Mouse (Mus musculus): ENCODE data around the gene Zfp986. TPM values are rescaled to one million over a fixed set of nuclear protein-coding genes. Genes with fewer than 3 reads are reported as not detected.
"Not testable (repeated sequence)": the region's sequence is repeated elsewhere in the genome, so short reads cannot be mapped to it uniquely, and the experiment has no call there.

Gene Zfp986
- not detected in 2 replicates for polyA plus RNA-seq (2015; fragmentation: Nextera tagmentation; extraction: Ambion mirVana)

DNA sequence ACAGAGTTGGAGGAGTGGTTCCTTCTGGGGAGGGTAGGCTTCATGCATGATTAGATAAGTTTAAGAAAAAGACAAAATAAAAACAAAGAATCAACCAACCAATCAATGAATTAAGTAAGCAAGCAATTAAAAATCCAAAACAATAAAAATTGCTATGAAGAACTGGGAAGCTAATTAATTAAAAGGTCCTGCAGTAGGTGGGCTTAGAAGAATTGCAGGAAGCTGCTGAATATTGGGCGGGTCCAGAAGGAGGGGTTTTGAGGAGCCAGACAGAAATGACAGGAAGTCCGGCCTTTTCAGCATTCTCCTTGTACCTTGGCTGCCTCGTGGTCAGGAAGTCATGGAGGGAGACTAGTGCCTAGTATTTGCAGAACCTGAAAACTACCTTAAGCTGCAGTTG, at the start of gene Zfp986:
Gene Zfp986, plus strand, starts transcription at position 301 of the 400 bp plus-strand sequence.
- H3K27me3 ChIP-seq (ENCODE audit: insufficient read depth, low read length); H3K4me3 ChIP-seq (ENCODE audit: low read length); H3K4me2 ChIP-seq (replicated peaks; ENCODE audit: low read depth, low read length); H3K27ac ChIP-seq (ENCODE audit: low read length); H3K36me3 ChIP-seq (ENCODE audit: insufficient read depth, low read length); H3K4me1 ChIP-seq (ENCODE audit: insufficient read depth, low read length); H3K9ac ChIP-seq (replicated peaks; ENCODE audit: low read length); ATAC-seq (ENCODE audit: low FRiP score, low TSS enrichment); H3K9me3 ChIP-seq (ENCODE audit: low read length): not testable (repeated sequence)
- 75% methylated on average over 3 of the region's 3 CpGs for WGBS

DNA sequence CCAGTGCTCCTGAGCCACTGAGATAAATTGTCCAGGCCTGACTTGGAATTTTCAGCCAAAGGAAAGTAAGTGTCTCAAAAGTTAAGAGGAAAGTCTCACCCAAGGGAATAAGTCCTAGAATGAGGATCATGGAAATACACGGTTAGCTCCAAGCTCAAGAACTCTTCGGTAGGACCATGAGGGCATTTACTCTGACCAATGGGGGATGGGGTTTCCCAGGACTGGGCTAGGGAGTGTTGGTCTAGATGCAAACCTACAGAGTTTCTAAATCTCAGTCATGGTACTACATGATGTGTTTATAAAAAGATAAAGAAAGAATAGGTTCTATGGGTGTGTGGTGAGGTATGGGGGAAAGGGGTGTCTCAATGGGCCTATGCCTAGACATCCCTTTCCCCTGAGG, 48.6 kb upstream of the Zfp986 start:
- H3K9me3 ChIP-seq (ENCODE audit: low read length); H3K4me1 ChIP-seq (ENCODE audit: insufficient read depth, low read length); ATAC-seq (ENCODE audit: low FRiP score, low TSS enrichment); H3K36me3 ChIP-seq (ENCODE audit: insufficient read depth, low read length); H3K27ac ChIP-seq (ENCODE audit: low read length); H3K4me2 ChIP-seq (replicated peaks; ENCODE audit: low read depth, low read length); H3K27me3 ChIP-seq (ENCODE audit: insufficient read depth, low read length); H3K4me3 ChIP-seq (ENCODE audit: low read length); H3K9ac ChIP-seq (replicated peaks; ENCODE audit: low read length): not testable (repeated sequence)
- WGBS, result no CpG with 5 or more reads among the region's 2 CpGs

DNA sequence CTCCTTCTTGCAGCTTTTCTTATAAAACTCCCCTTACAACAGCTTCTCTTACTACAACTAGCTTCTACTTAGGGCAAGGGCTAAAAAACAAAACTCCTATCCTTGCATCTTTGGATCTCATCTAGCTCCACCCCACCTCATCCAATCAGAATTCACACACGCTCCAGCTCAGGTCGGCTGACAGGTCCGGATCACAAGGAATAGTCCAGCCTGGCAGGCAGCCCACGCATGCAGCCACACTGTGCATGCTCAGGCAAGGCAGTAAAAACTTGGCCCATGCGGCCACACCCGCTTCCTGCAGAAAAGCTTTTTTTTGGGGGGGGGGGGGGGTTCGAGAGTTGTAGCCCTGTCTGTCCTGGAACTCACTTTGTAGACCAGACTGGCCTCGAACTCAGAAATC, 43.0 kb upstream of the Zfp986 start:
- not testable (repeated sequence) for H3K4me3 ChIP-seq (ENCODE audit: low read length); ATAC-seq (ENCODE audit: low FRiP score, low TSS enrichment); H3K27ac ChIP-seq (ENCODE audit: low read length); H3K9ac ChIP-seq (replicated peaks; ENCODE audit: low read length); H3K9me3 ChIP-seq (ENCODE audit: low read length); H3K27me3 ChIP-seq (ENCODE audit: insufficient read depth, low read length); H3K4me2 ChIP-seq (replicated peaks; ENCODE audit: low read depth, low read length); H3K4me1 ChIP-seq (ENCODE audit: insufficient read depth, low read length); H3K36me3 ChIP-seq (ENCODE audit: insufficient read depth, low read length)
- WGBS, result 86% methylated on average over 3 of the region's 8 CpGs

DNA sequence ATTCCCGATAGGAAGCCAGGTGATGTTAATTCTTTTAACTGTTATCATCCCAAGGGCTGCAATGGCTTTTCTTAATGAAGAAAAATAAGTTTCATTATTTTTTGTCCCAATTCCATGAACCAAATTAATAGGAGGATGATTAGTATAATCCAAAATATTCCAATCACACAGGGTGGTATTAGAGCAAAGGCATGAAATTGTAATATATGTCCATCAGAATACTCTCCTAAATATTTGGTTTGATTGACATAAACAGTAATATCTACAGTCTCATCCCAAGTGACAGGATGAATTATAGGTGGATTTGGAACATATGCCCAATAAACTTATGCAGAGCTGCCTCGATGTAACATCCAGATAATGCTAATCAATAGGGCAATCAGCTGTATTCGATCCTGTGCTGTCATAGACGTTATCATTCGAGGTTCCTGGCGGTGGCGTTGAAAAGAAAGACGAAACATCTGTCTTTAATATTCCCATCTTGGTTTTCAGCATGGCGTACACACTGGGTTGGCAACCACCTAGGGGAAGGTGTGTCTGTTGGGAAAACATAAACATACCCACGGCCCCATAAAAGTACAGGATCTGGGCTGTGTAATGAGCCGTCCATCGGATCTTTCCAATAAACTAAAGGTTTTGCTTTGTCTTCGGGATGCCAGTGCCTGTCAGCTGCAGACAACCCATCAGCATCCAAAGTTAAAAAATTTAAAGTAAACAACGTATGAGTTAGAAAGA, 37.1 kb upstream of the Zfp986 start:
- H3K9ac ChIP-seq (replicated peaks; ENCODE audit: low read length); H3K36me3 ChIP-seq (ENCODE audit: insufficient read depth, low read length); H3K4me1 ChIP-seq (ENCODE audit: insufficient read depth, low read length); ATAC-seq (ENCODE audit: low FRiP score, low TSS enrichment); H3K4me3 ChIP-seq (ENCODE audit: low read length); H3K4me2 ChIP-seq (replicated peaks; ENCODE audit: low read depth, low read length); H3K27me3 ChIP-seq (ENCODE audit: insufficient read depth, low read length); H3K9me3 ChIP-seq (ENCODE audit: low read length); H3K27ac ChIP-seq (ENCODE audit: low read length): not testable (repeated sequence)
- 91% methylated on average over 1 of the region's 14 CpGs for WGBS

DNA sequence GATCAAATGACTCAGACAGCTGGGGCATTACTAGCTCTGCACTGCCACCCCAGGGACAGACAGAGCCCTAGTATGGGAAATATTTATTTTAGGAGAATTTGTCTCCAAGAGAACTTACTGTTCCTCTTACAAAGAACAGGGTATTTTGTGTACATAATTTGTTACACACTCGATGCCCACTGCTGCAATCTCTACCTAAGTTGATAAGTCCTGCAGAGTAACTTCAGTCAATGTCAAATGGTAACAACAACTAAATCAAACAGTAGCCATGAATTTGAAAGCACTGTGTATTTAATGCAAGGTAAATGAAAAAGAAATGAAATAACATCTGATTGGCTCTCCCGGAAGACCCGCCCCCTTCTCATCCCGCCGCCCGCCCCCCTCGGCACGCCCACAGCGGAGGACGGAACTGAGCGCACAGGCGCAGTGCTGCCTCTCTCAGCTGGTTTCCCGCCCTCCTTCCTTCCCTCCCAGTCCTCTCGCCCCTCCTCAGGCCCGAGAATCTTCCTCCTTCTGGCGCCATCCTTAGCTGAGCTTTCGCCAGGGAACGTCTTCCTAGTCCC, 32.2 kb upstream of the Zfp986 start:
- H3K9me3 ChIP-seq (ENCODE audit: low read length), result peaks cover 11% of the 10 kb centered on the region
- not testable (repeated sequence) for H3K27ac ChIP-seq (ENCODE audit: low read length); H3K9ac ChIP-seq (replicated peaks; ENCODE audit: low read length); H3K27me3 ChIP-seq (ENCODE audit: insufficient read depth, low read length); H3K4me2 ChIP-seq (replicated peaks; ENCODE audit: low read depth, low read length); H3K4me1 ChIP-seq (ENCODE audit: insufficient read depth, low read length); ATAC-seq (ENCODE audit: low FRiP score, low TSS enrichment); H3K4me3 ChIP-seq (ENCODE audit: low read length); H3K36me3 ChIP-seq (ENCODE audit: insufficient read depth, low read length)
- 76% methylated on average over 5 of the region's 18 CpGs for WGBS

DNA sequence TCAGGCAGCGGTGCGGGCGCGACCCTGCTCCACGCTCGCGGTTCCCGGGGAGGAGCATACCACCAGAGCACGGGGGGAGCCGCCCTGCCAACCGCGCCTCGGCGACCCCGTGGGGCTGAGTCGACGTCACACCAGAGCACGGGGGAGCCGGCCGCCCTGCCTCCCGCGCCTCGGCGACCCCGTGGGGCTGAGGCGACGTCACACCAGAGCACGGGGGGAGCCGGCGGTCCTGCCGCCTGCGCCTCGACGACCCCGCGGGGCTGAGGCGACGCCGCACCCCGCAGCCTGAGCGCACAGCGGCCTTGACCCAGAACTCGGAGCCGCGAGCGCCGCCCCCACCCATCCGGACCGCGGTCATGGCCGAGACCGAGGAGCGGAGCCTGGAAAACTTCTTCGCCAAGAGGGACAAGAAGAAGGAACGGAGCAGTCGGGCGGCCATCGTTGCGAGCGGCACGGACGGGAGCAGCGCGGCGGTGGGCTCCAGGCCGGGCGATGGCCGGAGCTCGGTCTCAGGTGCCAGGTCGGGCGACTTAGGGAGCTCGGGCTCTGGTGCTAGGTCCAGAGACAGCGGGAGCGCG, 31.6 kb upstream of the Zfp986 start:
- H3K9me3 ChIP-seq (ENCODE audit: low read length), result peaks cover 11% of the 10 kb centered on the region
- 61% methylated on average over 47 of the region's 75 CpGs for WGBS

DNA sequence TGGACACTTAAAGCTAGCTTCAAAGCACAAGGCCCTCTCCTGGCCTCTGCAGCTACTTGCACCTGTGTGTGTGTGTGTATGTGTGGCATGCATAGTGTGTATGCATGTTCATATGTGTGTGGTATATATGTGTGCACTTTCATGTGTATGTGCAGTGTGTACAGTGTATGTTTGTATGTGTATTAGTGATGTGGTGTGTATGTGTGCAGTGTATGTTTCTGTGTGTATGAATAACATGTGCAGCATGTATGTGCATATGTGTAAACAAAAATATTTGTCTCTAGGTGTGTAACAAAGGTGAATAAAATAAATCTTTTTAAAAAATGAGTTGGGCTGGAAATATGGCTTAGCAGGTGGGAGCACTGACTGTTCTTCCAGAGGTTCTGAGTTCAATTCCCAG, 21.8 kb upstream of the Zfp986 start:
- not testable (repeated sequence) for H3K27me3 ChIP-seq (ENCODE audit: insufficient read depth, low read length); H3K4me1 ChIP-seq (ENCODE audit: insufficient read depth, low read length); H3K9me3 ChIP-seq (ENCODE audit: low read length); H3K27ac ChIP-seq (ENCODE audit: low read length); H3K4me2 ChIP-seq (replicated peaks; ENCODE audit: low read depth, low read length); H3K4me3 ChIP-seq (ENCODE audit: low read length); H3K9ac ChIP-seq (replicated peaks; ENCODE audit: low read length); H3K36me3 ChIP-seq (ENCODE audit: insufficient read depth, low read length)
- ATAC-seq (ENCODE audit: low FRiP score, low TSS enrichment), result peak; percentile 72; the same call in 1 of the 2 replicates

More for the DNA sequence above, 31.6 kb upstream of the Zfp986 start:
- not testable (repeated sequence) for H3K4me3 ChIP-seq (ENCODE audit: low read length); H3K4me1 ChIP-seq (ENCODE audit: insufficient read depth, low read length); H3K27me3 ChIP-seq (ENCODE audit: insufficient read depth, low read length); H3K27ac ChIP-seq (ENCODE audit: low read length); H3K4me2 ChIP-seq (replicated peaks; ENCODE audit: low read depth, low read length); H3K36me3 ChIP-seq (ENCODE audit: insufficient read depth, low read length); H3K9ac ChIP-seq (replicated peaks; ENCODE audit: low read length)
- ATAC-seq (ENCODE audit: low FRiP score, low TSS enrichment), result peak; percentile 91

DNA sequence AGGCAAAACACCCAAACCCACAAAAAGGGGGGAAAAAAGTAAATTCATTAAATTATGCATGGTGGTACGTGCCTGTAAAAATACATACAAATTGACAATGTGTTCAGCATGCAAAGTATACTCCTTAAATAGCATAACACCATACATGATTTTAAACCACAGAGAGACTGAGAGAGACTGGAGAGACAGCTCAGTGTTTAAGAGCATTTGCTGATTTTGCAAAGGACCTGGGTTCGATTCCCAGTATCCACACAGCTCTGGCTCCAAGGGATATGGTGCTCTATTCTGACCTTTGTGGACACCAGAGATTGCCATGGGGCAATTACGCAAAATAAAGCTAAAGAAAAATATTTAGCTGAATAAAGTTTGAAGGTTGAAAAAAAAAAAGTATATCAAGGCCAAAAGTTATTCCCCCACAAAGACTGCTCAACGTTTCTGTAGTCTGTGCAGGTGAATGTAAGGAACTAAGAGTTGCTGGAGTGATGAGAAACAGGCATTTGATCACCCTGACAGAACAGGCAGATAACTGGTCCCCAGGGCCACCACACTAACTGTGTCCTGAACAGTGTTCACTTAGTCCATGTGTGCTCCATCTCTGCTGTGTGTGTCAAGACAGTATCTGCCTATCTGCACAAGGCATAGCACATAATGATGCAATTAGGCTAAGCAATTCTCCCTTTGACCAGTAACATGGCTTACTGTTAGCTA, 20.3 kb upstream of the Zfp986 start:
- not testable (repeated sequence) for H3K27ac ChIP-seq (ENCODE audit: low read length); H3K9ac ChIP-seq (replicated peaks; ENCODE audit: low read length); H3K4me3 ChIP-seq (ENCODE audit: low read length); H3K4me2 ChIP-seq (replicated peaks; ENCODE audit: low read depth, low read length); H3K27me3 ChIP-seq (ENCODE audit: insufficient read depth, low read length); H3K36me3 ChIP-seq (ENCODE audit: insufficient read depth, low read length); H3K4me1 ChIP-seq (ENCODE audit: insufficient read depth, low read length); H3K9me3 ChIP-seq (ENCODE audit: low read length)
- ATAC-seq (ENCODE audit: low FRiP score, low TSS enrichment), result peak; percentile 49
- 69% methylated on average over 3 of the region's 4 CpGs for WGBS

DNA sequence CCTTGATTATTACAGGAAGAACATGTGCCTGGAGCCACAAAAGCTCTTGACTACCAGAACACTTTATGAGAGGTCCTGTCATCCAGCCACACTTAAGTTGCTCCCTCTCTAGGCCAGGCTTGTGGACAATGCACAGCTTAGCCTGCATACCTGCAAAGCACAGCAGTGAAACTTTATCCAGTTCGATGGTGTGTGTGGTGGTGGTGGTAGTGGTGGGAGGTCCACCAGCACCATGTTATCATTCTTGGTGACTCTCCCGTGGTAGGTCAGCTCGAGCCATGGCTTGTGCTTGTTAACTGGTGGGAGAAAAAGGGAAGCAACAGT, 19.7 kb upstream of the Zfp986 start:
- peak; percentile 59 for ATAC-seq (ENCODE audit: low FRiP score, low TSS enrichment)
- not testable (repeated sequence) for H3K36me3 ChIP-seq (ENCODE audit: insufficient read depth, low read length); H3K9ac ChIP-seq (replicated peaks; ENCODE audit: low read length); H3K27ac ChIP-seq (ENCODE audit: low read length); H3K4me3 ChIP-seq (ENCODE audit: low read length); H3K27me3 ChIP-seq (ENCODE audit: insufficient read depth, low read length); H3K9me3 ChIP-seq (ENCODE audit: low read length); H3K4me1 ChIP-seq (ENCODE audit: insufficient read depth, low read length); H3K4me2 ChIP-seq (replicated peaks; ENCODE audit: low read depth, low read length)
- 64% methylated on average over 2 of the region's 3 CpGs for WGBS

DNA sequence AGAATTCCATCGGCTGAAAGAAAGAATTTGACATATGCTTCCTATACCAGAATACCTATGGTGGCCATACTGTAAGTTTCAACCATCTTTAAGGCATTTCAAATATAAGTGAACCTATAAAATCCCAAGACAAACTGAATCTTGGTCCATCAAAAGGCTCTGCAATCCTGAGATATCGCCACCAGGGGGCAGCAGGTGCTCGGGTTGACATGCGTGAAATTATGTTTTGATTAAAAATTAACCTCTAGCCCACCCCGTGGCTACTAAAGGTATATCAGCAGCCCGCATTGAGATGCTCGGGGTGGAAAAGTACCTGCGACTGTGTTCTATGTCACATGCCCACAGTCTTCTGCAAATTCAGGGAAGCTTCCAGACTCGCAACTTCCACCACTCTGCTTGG, 17.2 kb upstream of the Zfp986 start:
- H3K4me2 ChIP-seq (replicated peaks; ENCODE audit: low read depth, low read length); H3K27ac ChIP-seq (ENCODE audit: low read length); H3K9me3 ChIP-seq (ENCODE audit: low read length); H3K4me3 ChIP-seq (ENCODE audit: low read length); H3K36me3 ChIP-seq (ENCODE audit: insufficient read depth, low read length); H3K4me1 ChIP-seq (ENCODE audit: insufficient read depth, low read length); ATAC-seq (ENCODE audit: low FRiP score, low TSS enrichment); H3K9ac ChIP-seq (replicated peaks; ENCODE audit: low read length); H3K27me3 ChIP-seq (ENCODE audit: insufficient read depth, low read length): not testable (repeated sequence)
- WGBS, result 68% methylated on average over 6 of the region's 9 CpGs
